Mouse (Mus musculus) heart, postnatal 14 days (tissue): ENCODE results near the gene Cenpm. TPM values are rescaled to one million over a fixed set of nuclear protein-coding genes. Genes with fewer than 3 reads are reported as not detected.
"Not testable (repeated sequence)": the region's sequence is repeated elsewhere in the genome, so short reads cannot be mapped to it uniquely, and the experiment has no call there.

Source experiments
- DNase-seq, 2 experiments: peaks; one replicate each; pipeline ENCODE4 v3.0.0; 2021 to 2022
- intact Hi-C: fragments of 180-260 bp; cut with DNase I; formaldehyde crosslinking; loops from one replicate; pipeline ENCODE4 v1.15.1; 2025
- total RNA-seq, 2 experiments: library from RNA; stranded (reverse); gene quantifications; 2 replicates each; pipeline ENCODE4 v1.2.3; 2021

Cenpm gene
- total RNA-seq, 2 experiments from 2014 or later: 1.9 to 3.2 TPM

- intact Hi-C loops, DNase-seq: not testable (repeated sequence)
Observed at GRCm38 (mm10) chr15:82244805-82245161, 235 bp upstream of the Cenpm start.

DNA sequence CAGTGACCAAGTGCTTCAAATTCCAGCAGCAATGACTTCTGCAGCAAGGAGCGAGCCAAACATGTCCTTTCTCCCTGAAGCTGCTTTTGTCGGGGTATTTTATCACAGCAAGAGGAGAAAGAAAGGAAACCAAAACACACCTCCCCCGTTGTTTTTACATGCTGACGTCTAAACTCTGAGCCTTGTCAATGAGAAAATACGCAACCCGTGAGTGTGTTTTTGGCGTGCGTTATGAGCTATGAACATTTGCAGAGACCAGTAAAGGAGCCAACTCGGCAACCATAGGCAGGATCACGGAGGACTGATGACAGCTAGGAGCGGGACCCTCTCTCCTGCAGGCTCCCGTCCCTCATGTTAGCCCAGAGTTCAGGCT, 820 bp downstream of the Cenpm start:
- intact Hi-C loops: no loop called here
- DNase-seq: no peak

GRCm38 (mm10) chr15:82243311-82243710, 1.2 kb downstream of the Cenpm start:
- intact Hi-C loops: no loop called here
- no peak for DNase-seq

DNA sequence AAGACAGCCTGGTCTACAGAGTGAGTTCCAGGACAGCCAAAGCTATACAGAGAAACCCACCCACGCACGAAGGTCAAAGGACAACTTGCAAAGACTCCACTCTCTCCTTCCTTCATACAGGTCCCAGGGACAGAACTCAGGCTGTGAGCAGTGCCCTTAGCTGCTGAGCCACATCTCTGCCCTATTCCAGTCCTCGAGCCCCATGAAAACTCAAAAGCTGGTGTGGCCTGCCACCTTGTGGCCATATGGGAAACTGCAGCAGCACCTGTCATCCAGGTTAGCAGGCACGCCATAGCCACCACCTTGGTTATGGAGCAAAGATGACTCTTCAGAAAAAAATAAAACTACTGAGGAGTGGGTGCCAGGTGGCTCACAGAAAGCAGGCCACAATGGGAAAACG, 8.0 kb downstream of the Cenpm start:
- peak; percentile 79 to 86 for DNase-seq
- intact Hi-C loops: loop anchor here (1.0 kb wide), 2 partner anchors 98 to 171 kb away; no protein-coding TSS in a partner anchor

DNA sequence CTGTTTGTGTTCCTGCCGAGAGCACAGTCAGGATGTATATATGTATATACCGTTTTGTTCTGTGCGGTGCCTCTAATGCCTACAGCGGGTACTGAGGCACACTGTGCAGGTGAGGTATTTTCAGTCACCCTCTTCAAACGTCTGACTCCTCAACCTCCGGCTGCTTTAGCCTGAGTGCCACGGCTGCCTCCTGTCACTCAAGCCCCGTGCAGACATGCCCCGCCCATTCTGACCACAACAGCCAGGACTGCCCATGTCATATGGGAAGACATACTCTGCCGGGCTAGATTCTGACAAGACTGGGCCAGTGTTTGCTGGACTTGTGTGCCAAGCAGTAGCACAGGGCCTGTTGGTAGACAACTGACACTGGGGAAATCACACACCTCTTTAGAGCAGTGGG, 8.9 kb downstream of the Cenpm start:
- intact Hi-C loops: loop anchor here (1.0 kb wide), 2 partner anchors 97 to 170 kb away; no protein-coding TSS in a partner anchor
- no peak for DNase-seq

GRCm38 (mm10) chr15:82232651-82233050, 11.9 kb downstream of the Cenpm start:
- DNase-seq: no peak
- intact Hi-C loops: no loop called here

GRCm38 (mm10) chr15:82231591-82232378, 12.8 kb downstream of the Cenpm start:
- peak; percentile 41 to 52 for DNase-seq
- intact Hi-C loops: no loop called here

DNA sequence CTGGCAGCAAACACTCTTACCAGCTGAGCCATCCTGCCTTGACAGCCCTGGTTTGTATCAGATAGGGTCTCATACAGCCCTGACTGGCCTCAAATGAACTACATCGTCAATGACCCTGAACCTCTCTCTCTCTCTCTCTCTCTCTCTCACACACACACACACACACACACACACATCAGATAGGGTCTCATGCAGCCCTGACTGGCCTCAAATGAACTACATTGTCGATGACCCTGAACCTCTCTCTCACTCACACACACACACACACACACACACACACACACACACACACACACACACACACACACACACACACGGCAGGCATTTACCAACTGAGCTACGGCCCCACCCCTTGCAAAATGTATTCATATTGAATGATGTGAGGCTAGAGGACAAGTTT, 13.4 kb downstream of the Cenpm start:
- no peak for DNase-seq
- intact Hi-C loops: no loop called here

DNA sequence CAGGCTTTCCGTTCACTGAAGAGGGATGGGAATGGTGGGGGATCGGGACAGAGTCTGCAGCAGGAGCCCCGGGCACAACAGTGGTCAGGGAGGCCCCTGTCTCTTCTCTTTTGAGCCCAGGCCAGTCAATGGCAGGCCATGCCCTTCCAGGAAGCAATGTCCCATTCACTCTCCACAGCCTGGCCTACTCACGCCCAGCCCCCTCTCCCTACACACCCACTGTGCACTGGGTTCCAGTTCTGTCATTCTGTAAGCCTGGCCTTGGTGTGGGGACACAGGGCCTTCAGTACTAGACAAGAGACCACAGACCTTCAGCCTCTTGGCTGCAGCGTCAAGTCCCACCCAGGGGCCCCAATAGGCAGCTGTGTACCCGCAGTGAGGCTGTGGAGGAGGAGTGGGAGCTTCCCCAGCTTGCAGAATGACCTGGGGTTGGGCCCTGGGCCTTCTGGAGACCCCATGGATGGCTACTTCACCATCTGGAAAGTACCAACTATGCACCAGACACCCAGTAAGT, 14.4 kb downstream of the Cenpm start:
- intact Hi-C loops: no loop called here
- no peak for DNase-seq

DNA sequence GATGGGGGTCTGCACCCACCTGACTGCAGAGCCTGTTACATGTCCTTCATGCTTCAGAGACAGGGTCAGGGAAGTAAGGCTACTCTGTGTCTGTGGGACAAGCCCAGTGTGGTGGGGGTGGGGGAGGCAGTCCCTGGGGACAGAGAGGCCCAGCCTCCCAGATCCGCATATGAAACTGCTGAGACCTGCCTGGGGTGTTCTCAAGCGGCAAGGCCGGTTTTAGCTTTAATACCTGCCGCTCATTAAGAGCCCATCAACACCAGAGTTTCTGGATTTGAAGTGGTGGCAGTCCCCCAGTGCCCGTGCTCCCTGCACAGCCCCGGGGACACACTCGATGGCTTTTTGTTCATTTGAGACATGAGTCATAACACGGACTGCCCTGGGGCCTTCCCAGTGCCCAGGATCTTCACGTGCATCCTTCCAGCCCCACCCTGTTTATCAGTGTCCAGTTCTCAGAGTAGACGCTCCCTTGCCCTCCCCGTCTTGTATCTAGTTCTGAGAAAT, 15.0 kb downstream of the Cenpm start:
- no peak for DNase-seq
- intact Hi-C loops: no loop called here

- intact Hi-C loops: no loop called here
- DNase-seq: no peak
Observed at GRCm38 (mm10) chr15:82225769-82226168, 18.8 kb downstream of the Cenpm start.

GRCm38 (mm10) chr15:82224602-82225215, 19.8 kb downstream of the Cenpm start:
- intact Hi-C loops: no loop called here
- no peak for DNase-seq

- intact Hi-C loops: no loop called here
- peak; percentile 49 to 54 for DNase-seq
Observed at GRCm38 (mm10) chr15:82223657-82224601, 20.6 kb downstream of the Cenpm start, which contains the start of gene Tnfrsf13c. Tnfrsf13c (minus strand) TSS chr15:82224369.

DNA sequence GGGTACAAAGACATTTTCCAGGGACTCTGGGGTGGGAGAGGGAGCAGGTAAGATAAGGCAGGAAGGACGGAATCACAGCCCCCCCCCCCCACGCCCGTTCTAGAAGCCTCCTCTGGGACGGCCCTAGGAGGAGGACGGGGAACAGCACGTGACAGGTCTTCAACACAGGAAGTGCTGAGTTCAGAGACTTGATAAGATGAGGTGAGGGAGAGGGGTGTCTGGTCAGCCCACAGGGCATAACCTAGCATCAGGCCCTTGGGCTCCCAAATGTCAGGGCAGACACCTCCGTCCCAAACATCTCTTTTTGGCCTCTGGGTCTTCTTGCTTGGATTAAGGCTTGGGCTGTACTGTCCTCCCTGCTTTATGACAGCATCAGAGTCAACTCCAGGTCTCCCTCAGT, 21.3 kb downstream of the Cenpm start:
- intact Hi-C loops: no loop called here

GRCm38 (mm10) chr15:82221104-82221860, 23.3 kb downstream of the Cenpm start:
- intact Hi-C loops: no loop called here

More for the DNA sequence above, 21.3 kb downstream of the Cenpm start:
- no peak for DNase-seq

GRCm38 (mm10) chr15:82220003-82220675, 24.4 kb downstream of the Cenpm start:
- DNase-seq: no peak
- intact Hi-C loops: no loop called here

More at GRCm38 (mm10) chr15:82221104-82221860, 23.3 kb downstream of the Cenpm start:
- no peak for DNase-seq

- intact Hi-C loops: no loop called here
- no peak for DNase-seq
Observed at GRCm38 (mm10) chr15:82218778-82219666, 25.5 kb downstream of the Cenpm start.

DNA sequence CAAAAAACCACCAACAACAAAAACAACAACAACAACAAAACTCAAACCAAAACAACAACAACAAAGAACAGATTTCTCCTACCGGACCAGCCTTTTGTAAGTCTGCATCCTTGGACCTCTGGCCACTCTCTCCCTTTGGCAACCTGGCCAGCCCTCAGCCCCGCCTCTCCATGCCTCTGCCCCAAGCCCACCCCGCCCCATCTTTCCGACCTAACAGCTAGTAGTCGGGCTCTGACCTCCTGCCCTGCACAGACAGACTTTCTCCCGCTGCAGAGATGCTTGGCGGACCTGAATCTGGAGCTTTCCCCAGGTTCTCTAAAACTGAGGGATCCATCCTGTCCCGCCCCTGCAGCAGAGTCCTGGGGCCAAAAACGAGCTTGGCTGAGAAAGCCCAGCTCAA, 26.6 kb downstream of the Cenpm start:
- no peak for DNase-seq
- intact Hi-C loops: no loop called here
